Mouse (Mus musculus) lung, embryonic 16.5 days (tissue): ENCODE data around the gene Zfp808. TPM values are rescaled to one million over a fixed set of nuclear protein-coding genes. Genes with fewer than 3 reads are reported as not detected.
"Not testable (repeated sequence)": the region's sequence is repeated elsewhere in the genome, so short reads cannot be mapped to it uniquely, and the experiment has no call there.

Experiments used
- ATAC-seq: fragments of 200-750 bp; cut with Nextera tagmentation; 2 replicates; pipeline ENCODE4 v1.8.0; 2017; ENCODE audit warnings: low read depth, mild to moderate bottlenecking, moderate library complexity
- H3K27ac ChIP-seq: fragments of 300-500 bp; sonication (generic); 2 replicates; pipeline ENCODE4 v1.5.1; 2014; ENCODE audit warnings: mild to moderate bottlenecking, control low read depth, low read length
- H3K27me3 ChIP-seq: fragments of 300-500 bp; sonication (generic); 2 replicates; pipeline ENCODE4 v1.6.1; 2014; ENCODE audit warnings: low read depth, low read length, mixed read lengths; ENCODE audit not compliant: control insufficient read depth, insufficient read depth
- H3K36me3 ChIP-seq: fragments of 300-500 bp; sonication (generic); 2 replicates; pipeline ENCODE4 v1.6.1; 2014; ENCODE audit warnings: low read length; ENCODE audit not compliant: control insufficient read depth, insufficient read depth
- H3K4me1 ChIP-seq: fragments of 300-500 bp; sonication (generic); replicated peaks from 2 replicates; pipeline ENCODE4 v1.6.1; 2014; ENCODE audit warnings: low read length, mixed read lengths; ENCODE audit not compliant: control insufficient read depth, insufficient read depth
- H3K4me2 ChIP-seq: fragments of 300-500 bp; sonication (generic); 2 replicates; pipeline ENCODE4 v1.6.1; 2014; ENCODE audit warnings: low read depth, low read length, control low read depth
- H3K4me3 ChIP-seq: fragments of 300-500 bp; sonication (generic); 2 replicates; pipeline ENCODE4 v1.5.1; 2014; ENCODE audit warnings: mild to moderate bottlenecking, low read length, control low read depth
- H3K9ac ChIP-seq: fragments of 300-500 bp; sonication (generic); 2 replicates; pipeline ENCODE4 v1.6.1; 2014; ENCODE audit warnings: low read length, control low read depth
- H3K9me3 ChIP-seq: fragments of 300-500 bp; sonication (generic); 2 replicates; pipeline ENCODE4 v1.6.1; 2016; ENCODE audit warnings: low read length; ENCODE audit not compliant: control insufficient read depth
- WGBS: fragments of 180-500 bp; shearing (Covaris S2); extraction: QIAGEN DNeasy Blood & Tissue Kit; methylation state at CpG from one replicate; pipeline ENCODE4 v1.1.7; 2014; 5-methylcytosine and 5-hydroxymethylcytosine counted together
- polyA plus RNA-seq: library from polyadenylated mRNA; unstranded; fragments of >200 nt; fragmentation: Nextera tagmentation; extraction: Ambion mirVana; gene quantifications from 2 replicates; pipeline ENCODE4 v1.2.1, GENCODE M21; 2015

Zfp808 gene
- 12.8 TPM in 2 replicates for polyA plus RNA-seq

GRCm38 (mm10) chr13:62129432-62130171, at the start of gene Zfp808:
TSS of gene Zfp808 (plus strand) at chr13:62129886.
- peak within 1 kb of the TSS; percentile 46; the same call in 1 of the 2 replicates for H3K27ac ChIP-seq
- not testable (repeated sequence) for H3K4me1 ChIP-seq, H3K9me3 ChIP-seq, H3K36me3 ChIP-seq, H3K27me3 ChIP-seq
- H3K4me3 ChIP-seq = peak within 1 kb of the TSS; percentile 69
- peak; percentile 88 for ATAC-seq
- 1% methylated on average over 19 of the region's 21 CpGs for WGBS
- peak within 1 kb of the TSS; percentile 49 for H3K4me2 ChIP-seq
- H3K9ac ChIP-seq = peak within 1 kb of the TSS; percentile 76

GRCm38 (mm10) chr13:62098786-62099185, 30.9 kb upstream of the Zfp808 start:
- ATAC-seq, H3K9ac ChIP-seq, H3K27me3 ChIP-seq, H3K4me3 ChIP-seq, H3K9me3 ChIP-seq, H3K36me3 ChIP-seq, H3K4me2 ChIP-seq, H3K4me1 ChIP-seq, H3K27ac ChIP-seq: not testable (repeated sequence)
- WGBS = 82% methylated on average over 4 of the region's 4 CpGs

GRCm38 (mm10) chr13:62099454-62099853, 30.2 kb upstream of the Zfp808 start:
- H3K4me3 ChIP-seq, H3K4me1 ChIP-seq, H3K27me3 ChIP-seq, ATAC-seq, H3K9ac ChIP-seq, H3K9me3 ChIP-seq, H3K36me3 ChIP-seq, H3K4me2 ChIP-seq, H3K27ac ChIP-seq: not testable (repeated sequence)
- 89% methylated on average over 4 of the region's 4 CpGs for WGBS

GRCm38 (mm10) chr13:62102368-62102767, 27.3 kb upstream of the Zfp808 start:
- not testable (repeated sequence) for H3K9me3 ChIP-seq, H3K27me3 ChIP-seq, H3K4me1 ChIP-seq, H3K9ac ChIP-seq, ATAC-seq, H3K4me3 ChIP-seq, H3K27ac ChIP-seq, H3K36me3 ChIP-seq, H3K4me2 ChIP-seq
- 73% methylated on average over 1 of the region's 1 CpGs for WGBS

GRCm38 (mm10) chr13:62115861-62116260, 13.8 kb upstream of the Zfp808 start:
- H3K36me3 ChIP-seq, H3K27ac ChIP-seq, H3K9ac ChIP-seq, H3K4me2 ChIP-seq, H3K4me3 ChIP-seq, ATAC-seq, H3K9me3 ChIP-seq, H3K4me1 ChIP-seq, H3K27me3 ChIP-seq: not testable (repeated sequence)
- 24% methylated on average over 2 of the region's 2 CpGs for WGBS

GRCm38 (mm10) chr13:62121578-62121977, 8.1 kb upstream of the Zfp808 start:
- 31% methylated on average over 1 of the region's 1 CpGs for WGBS
- not testable (repeated sequence) for H3K9me3 ChIP-seq, ATAC-seq, H3K36me3 ChIP-seq, H3K4me1 ChIP-seq, H3K4me2 ChIP-seq, H3K9ac ChIP-seq, H3K27ac ChIP-seq, H3K4me3 ChIP-seq, H3K27me3 ChIP-seq

GRCm38 (mm10) chr13:62181835-62182755, 52.4 kb downstream of the Zfp808 start:
- WGBS = 73% methylated on average over 2 of the region's 2 CpGs
- not testable (repeated sequence) for H3K27me3 ChIP-seq, H3K36me3 ChIP-seq, H3K9ac ChIP-seq, H3K9me3 ChIP-seq, H3K4me3 ChIP-seq, ATAC-seq, H3K4me1 ChIP-seq, H3K27ac ChIP-seq, H3K4me2 ChIP-seq

- no peaks in the 10 kb centered on the region for H3K4me1 ChIP-seq
- H3K27me3 ChIP-seq = no peaks in the 10 kb centered on the region
- WGBS = 54% methylated on average over 3 of the region's 3 CpGs
- H3K36me3 ChIP-seq = no peaks in the 10 kb centered on the region
- ATAC-seq = no peak
- no peak overlapping the region for H3K4me3 ChIP-seq
- no peak overlapping the region for H3K4me2 ChIP-seq
- no peaks in the 10 kb centered on the region for H3K9me3 ChIP-seq
- H3K27ac ChIP-seq = no peak overlapping the region
- H3K9ac ChIP-seq = no peak overlapping the region
Observed at GRCm38 (mm10) chr13:62245264-62245663, 115.6 kb downstream of the Zfp808 start.

GRCm38 (mm10) chr13:62255226-62255625, 125.5 kb downstream of the Zfp808 start:
- not testable (repeated sequence) for H3K9me3 ChIP-seq, H3K36me3 ChIP-seq, H3K4me2 ChIP-seq, ATAC-seq, H3K27ac ChIP-seq, H3K4me3 ChIP-seq, H3K9ac ChIP-seq, H3K4me1 ChIP-seq, H3K27me3 ChIP-seq
- 62% methylated on average over 9 of the region's 9 CpGs for WGBS
